Mouse (Mus musculus): ENCODE results near the gene Phldb2. TPM values are rescaled to one million over a fixed set of nuclear protein-coding genes. Genes with fewer than 3 reads are reported as not detected.
A peak's percentile ranks its signal among the peaks of the same experiment; 100 is the strongest.

Gene Phldb2
- total RNA-seq, 2 experiments from 2014 or later, result 10.9 to 11.9 TPM

- DNase-seq, result no peak
- intact Hi-C loops (cut with DNase I), result loop anchor here (2.0 kb wide), 1 partner anchor 209 kb away; no protein-coding TSS in a partner anchor
Observed at GRCm38 (mm10) chr16:45757421-45758078, 195.8 kb downstream of the Phldb2 start.

- intact Hi-C loops (cut with DNase I), result loop anchor here (2.0 kb wide), 1 partner anchor 210 kb away; no protein-coding TSS in a partner anchor
Observed at GRCm38 (mm10) chr16:45756855-45757254, 196.5 kb downstream of the Phldb2 start.

GRCm38 (mm10) chr16:45743591-45744144 is 209.7 kb downstream of the Phldb2 start:
- intact Hi-C loops (cut with DNase I), result no loop called here
- DNase-seq, result no peak

More at GRCm38 (mm10) chr16:45756855-45757254, 196.5 kb downstream of the Phldb2 start:
- DNase-seq, result peak; percentile 12

GRCm38 (mm10) chr16:45742615-45743476 is 210.6 kb downstream of the Phldb2 start, which contains the start of gene Abhd10:
TSS of gene Abhd10 (minus strand) at chr16:45742955.
- DNase-seq, result peak; percentile 100
- intact Hi-C loops (cut with DNase I), result no loop called here

- no peak for DNase-seq
- intact Hi-C loops (cut with DNase I), result no loop called here
Observed at GRCm38 (mm10) chr16:45737880-45738279, 215.5 kb downstream of the Phldb2 start.

- DNase-seq, result no peak
- intact Hi-C loops (cut with DNase I), result no loop called here
Observed at GRCm38 (mm10) chr16:45736724-45737123, 216.7 kb downstream of the Phldb2 start.

GRCm38 (mm10) chr16:45729163-45729562 is 224.2 kb downstream of the Phldb2 start:
- DNase-seq, result no peak
- intact Hi-C loops (cut with DNase I), result no loop called here

- peak; percentile 74 for DNase-seq
- intact Hi-C loops (cut with DNase I), result no loop called here
Observed at GRCm38 (mm10) chr16:45724742-45725102, 228.7 kb downstream of the Phldb2 start.

GRCm38 (mm10) chr16:45724061-45724741 is 229.2 kb downstream of the Phldb2 start, which contains the start of gene Tagln3:
TSS of gene Tagln3 (minus strand) at chr16:45724608.
- DNase-seq, result peak; percentile 79
- intact Hi-C loops (cut with DNase I), result no loop called here

GRCm38 (mm10) chr16:45723172-45723901 is 230.1 kb downstream of the Phldb2 start:
- DNase-seq, result peak; percentile 31
- intact Hi-C loops (cut with DNase I), result no loop called here

GRCm38 (mm10) chr16:45722460-45722951 is 230.9 kb downstream of the Phldb2 start:
- DNase-seq, result peak; percentile 34
- intact Hi-C loops (cut with DNase I), result no loop called here

- intact Hi-C loops (cut with DNase I), result no loop called here
- no peak for DNase-seq
Observed at GRCm38 (mm10) chr16:45720022-45720630, 233.3 kb downstream of the Phldb2 start.

GRCm38 (mm10) chr16:45718296-45718695 is 235.1 kb downstream of the Phldb2 start:
- no peak for DNase-seq
- intact Hi-C loops (cut with DNase I), result no loop called here

GRCm38 (mm10) chr16:45714489-45715150 is 238.8 kb downstream of the Phldb2 start:
- intact Hi-C loops (cut with DNase I), result no loop called here
- no peak for DNase-seq

- DNase-seq, result no peak
- intact Hi-C loops (cut with DNase I), result no loop called here
Observed at GRCm38 (mm10) chr16:45713878-45714277, 239.5 kb downstream of the Phldb2 start.

GRCm38 (mm10) chr16:45713261-45713660 is 240.1 kb downstream of the Phldb2 start:
- intact Hi-C loops (cut with DNase I), result no loop called here
- DNase-seq, result no peak

- no peak for DNase-seq
- intact Hi-C loops (cut with DNase I), result no loop called here
Observed at GRCm38 (mm10) chr16:45711263-45711662, 242.1 kb downstream of the Phldb2 start.

- no peak for DNase-seq
- intact Hi-C loops (cut with DNase I), result no loop called here
Observed at GRCm38 (mm10) chr16:45699301-45699700, 254.1 kb downstream of the Phldb2 start.

GRCm38 (mm10) chr16:45697996-45698395 is 255.4 kb downstream of the Phldb2 start:
- no peak for DNase-seq
- intact Hi-C loops (cut with DNase I), result no loop called here
